Mouse (Mus musculus) frontal cortex, adult 2 months (tissue): Measurements from ENCODE around the gene Igsf8. TPM values are rescaled to one million over a fixed set of nuclear protein-coding genes. Genes with fewer than 3 reads are reported as not detected.
A peak's percentile ranks its signal among the peaks of the same experiment; 100 is the strongest.

Experiments
- DNase-seq, 2 experiments: peaks; one replicate each; pipeline ENCODE4 v3.0.0; 2022; ENCODE audit warnings: low spot score in 1 of 2; ENCODE audit errors: extremely low spot score in 1 of 2
- polyA plus RNA-seq: library from polyadenylated mRNA; depleted of rRNA; stranded (reverse); fragments of >200 nt; gene quantifications from 2 replicates; pipeline ENCODE4 v1.2.3, GENCODE M21; 2012; rRNA removed

Igsf8 gene
- polyA plus RNA-seq, 1 experiment: 230 TPM

DNA sequence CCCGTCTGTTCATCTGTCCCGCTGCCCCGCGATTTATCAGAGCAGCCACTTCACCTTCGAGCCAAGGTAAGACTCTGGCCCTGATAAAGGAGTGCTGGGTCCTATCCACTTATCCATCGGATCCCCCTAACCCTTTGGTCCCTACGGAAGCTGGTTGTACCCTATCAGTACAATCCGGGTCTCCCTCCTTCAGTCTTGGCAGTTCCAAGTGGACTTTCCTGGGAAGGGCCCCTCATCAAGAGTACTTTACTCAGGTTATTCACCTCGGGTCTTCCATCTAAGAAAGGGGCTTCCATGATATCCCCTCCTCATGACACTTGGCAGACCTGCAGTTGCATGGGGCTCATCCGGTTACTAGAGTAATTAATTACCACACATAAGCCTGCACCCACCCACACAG lies 79.9 kb downstream of the Igsf8 start:
- DNase-seq: no peak

DNA sequence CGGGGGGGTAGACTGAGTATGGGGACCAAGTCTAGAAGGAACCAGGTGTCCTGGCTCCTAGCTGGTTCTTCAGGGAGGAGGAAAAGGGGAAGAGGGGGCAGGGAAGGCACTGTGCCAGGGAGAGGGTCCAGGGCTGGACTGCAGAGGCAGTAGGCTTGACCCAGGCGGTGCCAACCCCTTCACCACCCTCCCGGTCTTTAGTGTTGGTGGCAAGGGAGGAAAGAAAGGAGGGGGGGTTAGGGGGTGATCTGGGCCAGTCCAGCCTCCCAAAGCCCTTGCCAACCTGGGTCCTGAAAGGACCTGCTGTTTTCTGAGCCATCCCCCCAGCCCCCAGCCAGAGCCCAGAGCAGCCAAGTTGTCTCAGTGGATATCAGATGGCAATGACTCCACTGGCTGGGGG lies 81.3 kb downstream of the Igsf8 start:
- peak in 1 of 2 experiments; percentile 65 for DNase-seq

DNA sequence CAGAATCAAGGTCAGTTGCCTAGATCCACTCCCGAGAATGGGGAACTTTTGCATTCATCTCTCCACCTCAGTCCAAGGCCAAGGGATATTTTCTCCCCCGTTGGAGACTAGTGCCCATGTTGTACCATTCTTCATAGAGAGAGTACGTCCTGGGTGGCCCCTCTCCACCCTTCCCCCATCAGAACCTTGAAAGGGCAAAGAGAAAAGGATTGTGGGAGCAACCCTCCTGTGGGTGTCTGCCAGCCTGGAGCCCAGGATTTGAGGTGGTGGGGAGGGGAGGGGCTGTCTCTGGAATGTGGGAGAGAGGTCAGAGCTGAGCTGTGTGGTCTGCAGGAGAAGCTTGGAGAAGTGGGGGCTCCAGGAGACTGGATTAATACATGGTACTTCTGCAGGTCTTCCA lies 82.5 kb downstream of the Igsf8 start:
- DNase-seq: no peak

DNA sequence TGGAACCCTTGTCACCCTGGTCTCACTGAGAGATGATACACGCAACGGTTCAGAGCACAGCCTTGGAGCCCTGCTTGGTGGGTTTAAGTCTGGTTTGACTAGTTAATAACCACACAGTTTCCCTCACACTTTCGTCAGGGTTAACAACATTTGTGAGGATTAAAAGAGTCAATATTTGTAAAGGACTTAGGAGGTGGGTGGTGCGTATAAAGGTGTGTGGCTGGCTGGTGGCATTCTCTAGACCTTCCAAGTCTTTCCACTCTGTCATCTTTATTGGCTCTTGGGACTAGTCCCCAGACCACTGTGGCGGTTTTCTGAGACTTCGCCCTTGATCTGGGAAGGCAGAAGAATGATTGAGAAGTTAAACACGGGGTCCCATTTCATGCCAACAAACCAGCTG lies 83.4 kb downstream of the Igsf8 start:
- no peak for DNase-seq

DNA sequence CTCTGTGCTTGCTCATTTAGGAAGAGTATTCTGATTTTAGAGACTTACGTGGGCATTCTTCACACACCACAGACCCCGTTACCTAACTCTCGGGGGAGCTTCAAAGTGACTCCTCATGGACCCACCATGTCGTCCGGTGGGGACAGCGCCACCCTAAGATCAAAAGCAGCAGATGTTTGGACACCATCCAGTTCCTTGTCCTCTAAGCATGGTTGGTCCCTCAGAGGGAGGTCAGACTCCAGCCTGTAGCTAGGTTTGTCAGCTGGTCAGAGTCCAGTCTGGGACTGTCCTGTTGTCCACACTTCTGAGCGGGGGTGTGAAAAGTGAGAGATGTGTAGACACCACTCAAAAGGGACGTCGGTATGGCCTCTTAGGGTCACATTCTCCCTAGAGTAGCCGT lies 85.3 kb downstream of the Igsf8 start:
- DNase-seq: no peak

DNA sequence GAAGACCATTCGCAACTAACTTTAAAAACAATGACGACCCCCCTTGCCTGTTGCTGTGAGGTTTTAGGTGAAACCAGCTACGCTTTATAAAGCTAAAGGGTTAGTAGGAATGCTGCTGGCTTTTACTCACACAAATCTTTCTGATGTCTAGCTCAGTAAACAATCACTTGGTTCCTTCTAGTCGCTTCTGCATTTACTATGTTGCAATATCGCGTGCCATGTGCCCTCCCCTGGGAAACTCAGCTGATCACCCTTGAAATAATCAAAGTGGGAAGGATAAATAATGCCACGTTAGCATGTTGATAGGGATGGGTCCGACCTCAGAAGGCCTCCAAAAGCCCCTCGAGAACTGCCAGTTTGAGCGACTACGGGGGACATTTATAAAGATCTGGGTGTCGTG lies 85.9 kb downstream of the Igsf8 start:
- no peak for DNase-seq

DNA sequence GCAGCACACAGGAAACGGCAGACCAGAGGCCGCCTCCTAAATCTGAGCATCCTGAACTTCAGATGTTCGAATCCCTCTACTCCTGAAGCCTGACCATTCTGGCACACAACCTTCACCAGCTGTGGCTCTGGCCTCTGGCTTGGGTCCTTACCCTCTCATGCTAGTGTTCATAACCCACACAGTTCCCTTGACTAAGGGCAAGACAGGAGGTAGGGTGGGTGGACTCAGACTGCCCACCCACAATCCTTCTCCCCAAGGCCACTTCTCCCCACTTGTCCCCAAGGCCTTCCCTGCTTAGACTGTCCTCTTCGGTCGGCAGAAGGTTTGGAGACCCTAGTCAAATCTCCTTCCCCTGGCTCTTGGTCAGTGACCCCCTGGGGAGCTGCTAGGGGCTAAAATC lies 88.1 kb downstream of the Igsf8 start:
- no peak for DNase-seq

DNA sequence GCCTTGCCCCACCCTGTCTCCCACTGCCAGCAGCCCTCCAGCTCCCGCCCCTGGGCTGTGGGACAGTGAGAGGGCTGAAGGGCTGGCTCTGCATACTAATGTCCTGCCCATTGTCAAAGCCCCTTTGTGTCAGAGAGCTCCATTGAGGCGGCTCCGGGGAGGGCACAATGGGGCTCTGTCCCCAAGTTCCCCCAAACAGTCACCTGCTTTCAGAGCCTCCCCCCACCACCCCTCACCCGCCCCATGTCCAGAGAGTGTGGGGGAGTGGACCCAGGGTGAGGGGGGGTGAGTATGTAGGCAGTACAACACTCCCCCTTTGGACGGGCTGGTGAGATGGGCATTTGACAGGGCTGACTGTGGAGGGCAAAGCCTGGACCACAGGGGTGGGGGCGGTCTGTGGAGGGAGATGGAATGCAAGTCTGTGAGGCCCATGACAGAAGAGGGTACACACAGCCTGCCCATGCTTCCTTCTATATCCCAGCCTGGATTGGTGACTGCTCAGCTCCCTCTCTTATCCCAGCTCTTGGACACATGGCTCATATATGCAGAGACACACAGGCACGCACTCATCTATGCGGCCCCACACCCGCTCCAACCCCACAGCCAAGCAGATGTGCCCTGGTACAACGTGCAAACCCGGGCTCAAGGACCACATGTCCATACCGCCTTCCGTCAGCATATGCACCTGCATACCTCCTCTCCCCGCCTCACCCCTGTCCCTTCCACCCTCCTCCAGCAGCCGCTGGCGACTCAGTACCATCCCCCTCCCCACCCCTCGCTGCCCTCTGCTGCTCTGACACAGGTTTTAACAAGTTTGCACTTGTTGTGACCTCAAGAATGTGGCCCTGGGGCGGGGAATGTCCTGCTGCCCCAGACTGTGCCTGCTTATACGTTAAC lies 88.7 kb downstream of the Igsf8 start:
- DNase-seq: peak; percentile 67 to 74

DNA sequence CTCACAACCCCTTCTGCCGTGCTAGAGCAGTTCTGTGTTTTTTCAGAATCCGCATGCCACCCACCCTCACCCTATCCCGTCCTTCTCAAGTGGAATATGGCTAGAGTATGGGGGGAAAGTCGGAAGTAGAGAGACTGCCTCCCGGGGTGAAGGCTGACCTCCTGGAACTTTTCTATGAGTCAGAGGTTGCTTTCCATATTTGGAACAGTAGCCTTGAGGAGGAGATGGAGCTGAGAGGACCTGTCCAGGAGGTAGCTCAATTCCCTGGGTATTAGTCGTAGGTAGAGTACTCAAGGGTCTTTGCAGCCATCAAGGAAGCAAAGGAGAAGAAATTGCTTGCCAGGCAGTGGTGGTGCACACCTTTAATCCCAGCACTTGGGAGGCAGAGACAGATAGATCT lies 90.6 kb downstream of the Igsf8 start:
- DNase-seq: no peak

DNA sequence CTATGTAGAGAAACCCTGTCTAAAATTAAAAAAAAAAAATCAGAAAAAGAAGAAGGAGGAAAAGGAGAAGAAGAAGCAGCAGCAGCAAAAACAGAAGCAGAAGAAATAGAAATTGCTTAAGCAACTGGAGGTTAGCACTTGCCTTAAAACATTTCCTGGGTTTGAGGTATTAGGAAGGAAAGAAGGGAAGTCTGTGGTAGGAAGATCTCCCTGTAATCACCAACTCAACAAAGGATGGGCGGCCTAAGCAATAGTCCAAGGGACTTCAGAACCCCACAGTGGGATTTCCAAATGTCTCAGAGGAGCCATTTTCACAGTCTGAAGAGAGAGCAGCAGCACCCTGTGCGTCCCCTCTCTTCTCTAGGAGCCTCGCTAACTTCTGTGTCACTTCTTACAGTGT lies 91.0 kb downstream of the Igsf8 start:
- no peak for DNase-seq

DNA sequence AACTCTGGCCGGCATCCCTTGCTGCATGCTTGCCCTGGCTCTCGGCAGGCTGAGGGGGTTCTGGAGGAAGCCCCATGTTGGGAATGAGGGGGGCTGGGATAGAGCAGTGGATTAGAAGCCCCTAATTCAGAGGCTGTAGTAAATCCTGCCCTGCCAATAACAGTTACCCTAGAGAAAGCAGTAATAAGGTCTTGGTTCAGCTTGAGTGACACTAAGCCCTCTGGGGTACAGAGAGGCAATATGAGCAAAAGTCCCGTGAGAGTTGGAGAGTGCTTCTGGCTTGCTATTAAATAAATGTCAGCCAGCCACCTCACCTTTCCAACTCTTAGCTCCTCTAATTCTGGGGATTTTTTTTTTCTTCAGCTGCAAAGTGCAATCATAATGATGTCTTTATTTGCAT lies 93.9 kb downstream of the Igsf8 start:
- no peak for DNase-seq

DNA sequence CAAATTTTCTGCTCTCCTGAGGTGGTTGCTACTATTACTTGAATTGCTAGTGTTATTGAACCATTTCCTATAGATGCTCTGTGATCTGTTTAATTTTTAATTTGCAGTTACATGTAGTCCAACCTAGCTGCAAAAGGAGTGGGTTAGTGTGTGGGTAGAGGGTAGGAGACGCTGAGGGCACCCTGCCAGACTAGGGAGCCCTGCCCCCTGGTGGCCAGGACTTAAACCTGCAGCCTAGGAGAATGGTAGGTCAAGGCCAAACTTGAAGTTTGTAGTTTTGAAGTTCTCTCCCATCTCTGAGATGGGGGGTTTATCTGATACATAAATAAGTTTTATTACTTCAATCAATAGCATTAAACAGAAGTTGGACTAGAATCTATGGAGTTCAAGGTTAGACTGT lies 96.1 kb downstream of the Igsf8 start:
- peak in 1 of 2 experiments; percentile 79 for DNase-seq

DNA sequence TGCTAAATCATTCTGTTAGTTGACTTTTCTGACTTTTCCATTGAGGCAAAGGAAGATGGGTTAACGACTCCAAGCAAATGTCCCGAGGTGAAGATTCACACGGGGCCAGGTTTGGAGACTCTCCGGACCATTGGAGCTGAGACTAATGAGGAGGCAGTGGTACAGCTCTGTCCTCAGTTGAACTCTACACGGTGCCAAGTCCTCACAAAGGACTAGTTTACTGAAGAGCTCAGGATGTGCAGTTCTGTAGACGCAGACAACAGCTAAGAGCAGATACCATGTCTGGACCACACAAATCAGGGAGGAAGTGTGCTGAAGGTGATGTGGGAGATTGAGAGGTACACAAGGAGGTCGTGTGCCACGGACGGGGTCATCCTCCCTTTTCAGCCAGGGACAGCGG lies 96.9 kb downstream of the Igsf8 start:
- DNase-seq: no peak

DNA sequence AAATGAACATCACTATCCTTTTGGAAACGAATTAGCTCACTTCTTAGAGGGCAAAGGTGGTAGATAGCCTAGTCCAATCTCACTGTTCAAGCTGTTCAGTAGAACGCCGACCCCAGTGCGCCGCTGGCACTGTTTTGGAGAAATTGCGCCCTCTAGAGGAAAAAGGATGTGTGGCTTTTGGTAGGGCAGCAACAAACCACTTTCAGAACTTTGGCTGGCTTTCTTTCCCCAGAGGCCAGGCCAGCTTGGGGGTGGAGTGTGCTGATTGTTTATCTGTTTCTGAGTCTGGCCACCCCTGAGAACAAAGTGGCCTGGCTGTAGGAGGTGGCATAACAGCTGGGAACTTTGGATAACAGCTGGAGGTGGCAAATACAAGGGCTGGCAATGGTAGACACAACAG lies 103.2 kb downstream of the Igsf8 start:
- DNase-seq: peak in 1 of 2 experiments; percentile 84

DNA sequence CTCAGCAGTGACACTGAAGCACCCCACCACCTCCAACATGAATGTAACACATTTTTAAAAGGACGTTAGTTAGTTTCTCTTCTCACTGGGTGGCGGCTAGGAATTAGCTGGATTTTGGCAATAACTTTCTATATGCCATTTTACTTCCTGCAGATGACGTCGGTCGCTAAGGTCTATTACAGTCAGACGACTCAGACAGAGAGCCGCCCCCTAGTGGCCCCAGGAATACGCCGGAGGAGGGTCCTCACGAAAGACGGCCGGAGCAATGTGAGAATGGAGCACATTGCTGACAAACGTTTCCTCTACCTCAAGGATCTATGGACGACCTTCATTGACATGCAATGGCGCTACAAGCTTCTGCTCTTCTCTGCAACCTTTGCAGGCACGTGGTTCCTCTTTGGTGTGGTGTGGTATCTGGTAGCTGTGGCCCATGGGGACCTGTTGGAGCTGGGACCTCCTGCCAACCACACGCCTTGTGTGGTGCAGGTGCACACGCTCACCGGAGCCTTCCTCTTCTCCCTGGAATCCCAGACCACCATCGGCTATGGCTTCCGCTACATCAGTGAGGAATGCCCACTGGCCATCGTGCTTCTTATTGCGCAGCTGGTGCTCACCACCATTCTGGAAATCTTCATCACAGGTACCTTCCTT lies 107.5 kb downstream of the Igsf8 start:
- peak in 1 of 2 experiments; percentile 34 for DNase-seq

Other genes with a start within 250 kb of the Igsf8 start
- 11.5 and 13.4 TPM in 2 replicates for gene Vangl2, start 233.2 kb upstream of the Igsf8 start, polyA plus RNA-seq
- 0.30 and 0.50 TPM in 2 replicates for gene Nhlh1, start 204.1 kb upstream of the Igsf8 start, polyA plus RNA-seq
- 114 and 122 TPM in 2 replicates for gene Copa, start 179.1 kb upstream of the Igsf8 start, polyA plus RNA-seq
- 82.6 and 88.1 TPM in 2 replicates for gene Ncstn, start 178.8 kb upstream of the Igsf8 start, polyA plus RNA-seq
- 81.2 and 84.3 TPM in 2 replicates for gene Pex19, start 134.9 kb upstream of the Igsf8 start, polyA plus RNA-seq
- gene Dcaf8, start 113.6 kb upstream of the Igsf8 start, polyA plus RNA-seq: 92.6 and 102 TPM in 2 replicates
- 538 and 542 TPM in 2 replicates for gene Pea15a, start 54.8 kb upstream of the Igsf8 start, polyA plus RNA-seq
- 1.4 TPM in 2 replicates for gene Casq1, start 41.8 kb upstream of the Igsf8 start, polyA plus RNA-seq
- gene Atp1a4, start 3.2 kb upstream of the Igsf8 start, polyA plus RNA-seq: not detected in 2 replicates
- gene Atp1a2, start 36.4 kb downstream of the Igsf8 start, polyA plus RNA-seq: 495 and 562 TPM in 2 replicates
- 102 and 111 TPM in 2 replicates for gene Kcnj9, start 67.7 kb downstream of the Igsf8 start, polyA plus RNA-seq
- 112 and 122 TPM in 2 replicates for gene Kcnj10, start 79.6 kb downstream of the Igsf8 start, polyA plus RNA-seq
- 6.6 and 7.2 TPM in 2 replicates for gene Pigm, start 114.9 kb downstream of the Igsf8 start, polyA plus RNA-seq
- gene Slamf9, start 213.7 kb downstream of the Igsf8 start, polyA plus RNA-seq: 1.1 and 1.8 TPM in 2 replicates
- 13.3 and 16.3 TPM in 2 replicates for gene Igsf9, start 220.1 kb downstream of the Igsf8 start, polyA plus RNA-seq
- gene Tagln2, start 238.4 kb downstream of the Igsf8 start, polyA plus RNA-seq: 19.1 and 19.9 TPM in 2 replicates